Mouse (Mus musculus): ENCODE results near the gene Glb1l.

Gene Glb1l

DNA sequence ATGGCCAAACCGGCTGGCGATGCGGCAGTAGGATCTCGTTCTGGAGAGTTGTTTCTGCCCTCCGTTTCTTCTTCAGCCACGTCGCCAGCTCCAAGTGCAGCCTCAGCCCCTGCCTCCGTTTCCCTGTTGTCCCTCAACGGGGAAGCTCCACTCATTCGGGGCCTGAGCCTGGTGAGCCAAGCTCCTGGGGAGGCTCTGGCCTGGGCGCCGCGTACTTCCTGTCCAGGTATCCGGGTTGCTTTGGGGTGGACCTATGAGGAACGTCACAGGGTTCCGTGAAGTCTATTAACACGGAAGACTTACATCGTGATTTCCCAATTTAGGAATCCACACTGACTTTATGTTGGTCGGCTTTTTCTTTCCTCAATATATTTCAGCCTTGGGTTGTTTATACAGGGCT, 18.2 kb downstream of the Glb1l start:
- DNase-seq (ENCODE audit: low spot score): no peak

GRCm38 (mm10) chr1:75191622-75192402, 18.8 kb downstream of the Glb1l start, which contains the start of the genes Ankzf1 and Atg9a:
TSS of gene Ankzf1 (plus strand) at chr1:75192151.
TSS of gene Atg9a (minus strand) at chr1:75192196.
- DNase-seq (ENCODE audit: low spot score): peak; percentile 97

DNA sequence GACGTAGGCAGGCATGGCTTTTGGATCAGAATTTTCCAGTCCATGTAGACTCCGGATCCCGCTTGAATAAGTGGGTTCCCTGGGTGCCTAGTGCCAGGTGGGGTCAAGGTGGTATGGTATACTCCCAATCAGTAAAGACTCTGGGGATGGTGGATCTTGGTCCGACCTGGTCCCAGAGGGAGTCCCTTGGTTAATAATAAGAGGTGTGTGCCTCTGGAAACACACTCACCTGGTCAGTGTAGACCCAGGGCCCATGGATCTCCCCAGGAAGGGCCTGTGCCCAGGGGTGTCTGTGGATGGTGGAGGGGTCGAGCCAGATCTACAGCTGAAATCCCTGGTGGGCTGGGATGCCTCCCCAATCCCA, 19.4 kb downstream of the Glb1l start:
- no peak for DNase-seq (ENCODE audit: low spot score)

GRCm38 (mm10) chr1:75190577-75190976, 20.0 kb downstream of the Glb1l start:
- no peak for DNase-seq (ENCODE audit: low spot score)

DNA sequence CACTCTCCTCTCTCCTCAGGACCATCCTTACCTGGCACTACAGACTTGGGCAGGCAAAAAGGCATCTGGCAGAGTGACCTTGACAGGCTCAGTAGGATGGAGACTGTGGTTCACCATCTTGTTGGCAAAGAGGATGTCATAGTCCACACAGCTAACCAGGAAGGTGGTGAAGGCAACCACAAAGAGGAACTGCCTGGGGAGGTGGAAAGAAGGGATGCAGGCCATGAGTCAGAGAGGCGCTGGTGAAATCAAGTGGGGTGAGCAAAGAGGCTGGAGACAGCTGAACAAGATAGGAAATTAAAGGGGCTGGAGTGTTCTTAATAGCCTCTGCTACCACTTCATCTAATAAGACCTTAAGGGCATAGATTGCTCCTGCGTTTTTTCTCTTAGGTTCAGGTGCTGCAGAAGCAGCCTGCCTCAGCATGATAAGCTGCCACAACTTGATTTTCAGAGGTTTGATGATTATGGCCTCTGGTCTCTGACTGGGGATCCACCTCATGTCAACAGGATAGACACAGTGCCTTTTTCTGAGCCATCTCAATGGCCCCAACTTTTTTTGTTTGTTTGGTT, 22.6 kb downstream of the Glb1l start:
- no peak for DNase-seq (ENCODE audit: low spot score)

DNA sequence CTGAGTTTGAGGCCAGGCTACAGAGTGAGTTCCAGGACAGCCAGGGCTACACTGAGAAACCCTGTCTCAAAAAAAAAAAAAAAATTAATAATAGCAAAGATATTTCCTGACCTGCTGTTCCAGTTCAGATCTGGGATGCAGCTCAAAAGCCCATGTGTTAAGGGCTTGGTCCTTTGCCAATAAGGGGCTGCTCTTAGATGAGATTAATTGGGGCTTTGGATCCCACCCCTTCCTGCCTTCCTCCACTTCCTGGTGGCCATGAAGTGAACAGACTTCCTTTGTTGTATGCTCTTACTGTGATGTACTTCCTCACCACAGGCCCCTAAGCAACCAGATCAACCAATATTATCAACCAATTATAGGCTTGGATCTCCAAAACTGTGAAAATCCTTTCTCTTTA, 23.5 kb downstream of the Glb1l start:
- DNase-seq (ENCODE audit: low spot score): no peak

- no peak for DNase-seq (ENCODE audit: low spot score)
Measured at GRCm38 (mm10) chr1:75185495-75185894, 25.1 kb downstream of the Glb1l start.

DNA sequence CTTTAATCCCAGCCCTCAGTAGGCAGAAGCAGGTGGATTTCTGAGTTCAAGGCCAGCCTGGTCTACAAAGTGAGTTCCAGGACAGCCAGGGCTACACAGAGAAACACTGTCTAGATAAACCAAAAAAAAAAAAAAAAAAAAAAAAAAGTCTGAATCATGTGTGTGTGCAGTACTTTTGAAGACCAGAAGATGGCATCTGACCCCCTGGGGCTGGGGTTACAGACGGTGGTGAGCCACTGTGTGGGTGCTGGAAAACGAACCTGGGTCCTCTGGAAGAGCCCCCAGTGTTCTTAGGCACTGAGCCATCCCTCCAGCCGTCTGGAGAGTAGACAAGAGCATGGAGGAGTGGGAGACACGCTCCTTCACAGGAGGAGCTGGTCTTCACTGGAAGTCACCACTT, 28.5 kb downstream of the Glb1l start:
- no peak for DNase-seq (ENCODE audit: low spot score)

- no peak for DNase-seq (ENCODE audit: low spot score)
Measured at GRCm38 (mm10) chr1:75181377-75181870, 29.2 kb downstream of the Glb1l start.

GRCm38 (mm10) chr1:75180741-75181140, 29.9 kb downstream of the Glb1l start:
- DNase-seq (ENCODE audit: low spot score): no peak

DNA sequence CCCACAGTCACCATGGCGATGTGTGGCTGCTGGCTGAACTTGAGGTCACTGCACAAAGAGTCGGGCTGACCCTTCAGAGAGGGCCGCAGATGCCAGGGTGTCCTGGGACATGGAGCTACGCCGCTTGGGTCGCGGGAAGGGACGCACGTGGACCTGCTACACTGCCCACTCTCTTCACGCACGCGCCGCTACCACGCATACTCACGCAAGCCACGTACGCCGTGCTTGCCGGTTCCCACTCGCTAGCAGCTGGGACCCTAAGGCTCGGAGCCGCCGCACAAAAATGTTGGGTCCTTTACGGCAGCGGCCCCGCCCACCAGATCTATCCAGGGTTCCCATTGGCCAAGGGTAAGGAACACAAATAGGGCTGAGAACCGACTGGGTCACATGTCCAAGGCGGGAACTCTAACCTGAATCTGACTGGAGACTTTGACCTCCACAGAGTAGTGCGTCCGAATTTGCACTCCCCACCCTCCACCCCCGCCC, 30.5 kb downstream of the Glb1l start, which contains the start of gene Abcb6:
Gene Abcb6 (minus strand): TSS at position 288 of the 486 bp plus-strand sequence.
- peak; percentile 89 for DNase-seq (ENCODE audit: low spot score)

GRCm38 (mm10) chr1:75179334-75180104, 31.1 kb downstream of the Glb1l start:
- no peak for DNase-seq (ENCODE audit: low spot score)

GRCm38 (mm10) chr1:75168472-75169464, 41.8 kb downstream of the Glb1l start, which contains the start of gene Zfand2b:
TSS of gene Zfand2b (plus strand) at chr1:75168646.
- DNase-seq (ENCODE audit: low spot score): peak; percentile 88

DNA sequence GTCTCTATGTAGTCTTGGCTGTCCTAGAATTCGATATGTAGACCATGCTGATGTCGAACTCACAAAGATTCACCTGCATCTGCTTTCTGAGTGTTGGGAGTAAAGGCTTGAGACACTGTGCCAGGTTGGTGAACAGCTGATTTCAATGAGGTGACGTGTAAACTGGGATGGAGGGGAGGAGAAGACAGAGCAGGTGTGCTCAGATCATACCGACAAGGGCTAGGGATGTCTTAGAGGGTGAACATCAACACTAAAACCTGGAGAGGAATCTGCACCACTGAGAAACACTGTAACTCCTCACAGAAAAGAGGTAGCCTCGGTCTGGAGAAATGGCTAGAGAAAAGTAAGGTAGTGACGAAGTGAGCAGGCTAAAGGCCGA, 42.5 kb downstream of the Glb1l start:
- no peak for DNase-seq (ENCODE audit: low spot score)

DNA sequence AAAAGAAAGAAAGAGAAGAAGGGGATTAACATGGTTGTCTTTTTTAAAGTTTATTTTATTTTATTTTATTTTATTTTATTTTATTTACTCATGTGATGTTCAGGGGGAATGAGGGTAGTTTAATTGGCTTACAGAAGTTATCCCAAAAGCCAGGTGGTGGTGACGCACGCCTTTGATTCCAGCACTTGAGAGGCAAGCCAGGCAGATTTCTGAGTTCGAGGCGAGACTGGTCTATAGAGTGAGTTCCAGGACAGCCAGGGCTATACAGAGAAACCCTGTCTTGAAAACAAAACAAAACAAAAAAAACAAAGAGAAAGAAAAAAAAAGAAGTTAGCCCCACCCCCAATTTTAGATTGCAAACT, 50.4 kb downstream of the Glb1l start:
- no peak for DNase-seq (ENCODE audit: low spot score)

GRCm38 (mm10) chr1:75159540-75160255, 50.9 kb downstream of the Glb1l start:
- DNase-seq (ENCODE audit: low spot score): no peak

DNA sequence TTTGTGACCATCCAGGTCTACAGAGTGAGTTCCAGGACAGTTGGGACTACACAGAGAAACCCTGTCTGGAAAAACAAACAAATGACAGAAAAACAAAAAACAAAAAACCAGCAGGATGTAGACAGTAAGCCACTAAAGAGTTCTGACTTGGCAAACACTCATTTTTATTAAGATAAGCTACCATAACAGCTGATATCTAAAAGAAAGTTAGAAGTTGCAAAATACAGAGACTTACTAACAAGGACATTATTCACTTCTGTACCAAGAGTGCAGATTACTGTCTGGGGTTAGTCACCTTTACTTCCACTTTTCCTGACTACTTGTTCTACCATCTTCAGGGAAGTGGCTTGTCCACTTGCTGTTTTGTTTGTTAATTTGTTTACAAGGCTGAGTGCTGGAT, 51.6 kb downstream of the Glb1l start:
- no peak for DNase-seq (ENCODE audit: low spot score)

DNA sequence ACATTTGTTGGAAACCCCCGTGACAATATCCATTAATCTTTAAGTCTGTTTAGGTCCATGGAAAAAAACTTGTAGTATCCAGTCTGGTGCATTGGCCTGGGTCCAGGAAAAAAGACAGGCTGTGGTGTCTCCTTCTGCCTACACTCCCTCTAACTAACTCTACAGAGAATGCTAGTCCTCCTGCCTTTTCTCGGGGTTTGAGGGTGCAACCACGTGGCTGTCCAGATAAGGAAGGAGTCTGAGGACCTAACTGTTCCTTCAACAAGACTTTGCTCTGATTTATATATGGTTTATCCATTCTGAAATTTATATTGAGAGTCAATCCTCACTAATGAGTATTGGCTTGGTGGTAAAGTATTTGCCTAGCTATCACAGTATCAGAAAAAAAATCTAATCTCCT, 54.8 kb downstream of the Glb1l start:
- DNase-seq (ENCODE audit: low spot score): no peak

GRCm38 (mm10) chr1:75148727-75149126, 61.9 kb downstream of the Glb1l start:
- no peak for DNase-seq (ENCODE audit: low spot score)

Data from left cerebral cortex, adult 11 months (tissue).